Mouse (Mus musculus): Measurements from ENCODE around the gene Fam71f1.

DNA sequence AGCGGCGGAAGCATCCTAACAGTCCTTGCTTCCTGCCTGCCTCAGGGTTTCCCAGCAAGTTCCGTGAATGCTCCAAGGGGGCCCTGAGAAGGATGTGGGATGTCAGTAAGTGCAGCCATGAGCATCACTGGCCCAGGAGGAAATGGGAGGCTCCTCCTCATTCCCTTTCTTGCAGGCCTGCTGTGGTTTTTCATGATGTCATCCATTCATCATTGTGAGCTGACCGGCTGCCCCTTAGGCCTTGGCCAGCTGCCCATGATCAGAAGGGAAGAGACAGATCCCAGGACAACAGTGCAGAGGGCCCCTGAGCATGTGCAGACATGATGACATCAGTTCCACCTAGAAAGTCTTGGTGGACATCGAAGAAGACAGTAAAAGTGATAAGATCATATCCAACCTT, at the start of gene Fam71f1:
- TF ChIP-seq MAX (IDR thresholded peaks at IDR 0.05; ENCODE audit: low read length) (no peak), RCOR1 (IDR thresholded peaks at IDR 0.05; ENCODE audit: low read depth, low read length) (no peak)
